Mouse (Mus musculus): Measurements from ENCODE around the gene Gpc6.

Gpc6 gene

DNA sequence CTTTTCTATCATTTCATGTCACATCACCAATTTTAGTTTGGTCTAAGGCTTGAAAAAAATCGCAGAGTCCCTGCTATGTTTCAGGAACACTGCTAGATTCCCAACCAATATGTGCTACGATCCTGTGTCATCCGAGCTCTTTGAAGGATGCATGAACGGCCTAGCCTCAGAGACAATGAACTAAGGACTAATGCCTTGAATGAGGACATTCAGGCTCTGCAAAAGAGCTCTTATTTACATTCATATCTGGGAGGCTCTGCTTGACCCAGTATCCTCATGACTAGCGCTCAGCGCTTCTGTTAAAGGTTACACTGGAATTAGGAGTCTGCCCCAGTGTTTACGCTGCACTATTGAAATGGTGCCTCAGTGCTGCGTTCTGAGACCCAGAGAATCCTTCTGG, 125.8 kb downstream of the Gpc6 start:
- no peak for ATAC-seq (ENCODE audit: insufficient number of reproducible peaks, low FRiP score, low TSS enrichment)

DNA sequence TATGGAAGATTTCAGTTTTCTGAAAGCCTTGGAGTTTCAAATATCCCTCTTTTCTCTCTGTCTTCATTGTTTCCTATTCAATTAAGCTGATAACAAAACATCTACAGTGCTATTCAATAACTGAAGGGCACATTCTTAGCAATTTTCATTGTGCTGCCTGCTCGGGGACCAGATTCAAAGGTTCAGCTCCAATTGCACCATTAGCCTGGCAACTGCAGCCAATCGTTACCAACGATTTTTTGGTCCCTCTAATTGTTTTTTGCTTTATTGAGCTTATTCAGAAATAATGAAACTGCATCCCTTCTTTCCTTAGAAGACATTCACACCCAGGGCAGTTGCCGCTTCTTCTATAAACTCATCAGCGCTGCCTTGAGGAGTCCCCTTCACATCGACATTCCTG, 128.2 kb downstream of the Gpc6 start:
- ATAC-seq (ENCODE audit: insufficient number of reproducible peaks, low FRiP score, low TSS enrichment): no peak

DNA sequence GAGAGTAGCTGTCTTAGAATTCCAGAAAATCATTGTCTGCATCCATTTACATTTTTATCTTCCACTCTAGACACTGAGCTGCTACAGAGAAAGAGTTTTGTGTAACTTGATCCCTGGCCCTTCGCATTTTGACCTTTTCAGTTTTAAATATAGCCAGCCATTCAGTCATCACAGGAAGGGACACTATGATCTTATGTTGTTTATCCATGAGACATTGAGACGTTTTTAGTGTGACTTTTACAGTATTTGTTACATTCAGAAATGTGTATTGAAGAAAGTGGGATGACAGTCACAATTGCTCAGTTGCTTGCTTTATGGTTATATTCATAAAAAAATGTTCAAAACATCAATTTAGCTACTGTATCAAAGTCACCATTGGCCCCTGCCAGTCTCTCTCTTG, 130.0 kb downstream of the Gpc6 start:
- no peak for ATAC-seq (ENCODE audit: insufficient number of reproducible peaks, low FRiP score, low TSS enrichment)

DNA sequence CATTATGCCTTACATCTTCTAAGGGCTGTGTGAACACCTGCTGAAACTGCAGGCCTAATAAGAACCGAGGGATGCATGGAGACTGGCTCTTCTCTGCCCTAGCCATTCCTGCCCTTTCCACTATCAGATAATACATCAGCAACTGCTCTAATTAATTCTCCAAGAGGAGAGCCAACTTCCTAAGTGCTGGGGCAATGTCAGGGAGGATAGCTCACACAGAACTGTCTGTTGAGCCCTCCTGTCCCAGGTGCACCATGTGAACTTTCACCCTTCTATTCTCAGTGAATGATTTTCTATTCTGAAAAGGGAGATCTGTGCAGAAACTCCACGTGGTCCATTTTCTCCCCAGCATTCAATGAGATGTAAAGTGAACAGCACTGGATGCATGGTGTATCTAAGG, 136.0 kb downstream of the Gpc6 start:
- no peak for ATAC-seq (ENCODE audit: insufficient number of reproducible peaks, low FRiP score, low TSS enrichment)

DNA sequence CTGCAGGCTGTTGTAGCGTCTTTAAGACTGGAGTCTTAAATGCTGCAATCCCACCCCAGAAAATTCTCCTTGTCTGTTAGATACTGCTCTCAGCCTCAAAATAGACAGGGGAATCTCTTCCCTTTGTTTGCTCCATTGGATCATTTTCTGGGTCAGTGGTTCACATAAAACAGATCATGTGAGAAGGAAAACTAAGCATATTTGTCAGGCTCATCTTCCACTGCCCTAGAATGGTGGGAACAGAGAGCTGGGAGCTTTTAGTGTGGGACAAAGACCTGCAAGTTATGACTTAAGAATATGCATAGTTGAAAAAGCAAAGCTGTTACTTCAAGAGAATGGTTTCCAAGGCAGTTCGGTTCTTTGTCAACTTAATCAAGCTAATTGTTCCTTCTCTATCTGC, 136.4 kb downstream of the Gpc6 start:
- ATAC-seq (ENCODE audit: insufficient number of reproducible peaks, low FRiP score, low TSS enrichment): no peak

DNA sequence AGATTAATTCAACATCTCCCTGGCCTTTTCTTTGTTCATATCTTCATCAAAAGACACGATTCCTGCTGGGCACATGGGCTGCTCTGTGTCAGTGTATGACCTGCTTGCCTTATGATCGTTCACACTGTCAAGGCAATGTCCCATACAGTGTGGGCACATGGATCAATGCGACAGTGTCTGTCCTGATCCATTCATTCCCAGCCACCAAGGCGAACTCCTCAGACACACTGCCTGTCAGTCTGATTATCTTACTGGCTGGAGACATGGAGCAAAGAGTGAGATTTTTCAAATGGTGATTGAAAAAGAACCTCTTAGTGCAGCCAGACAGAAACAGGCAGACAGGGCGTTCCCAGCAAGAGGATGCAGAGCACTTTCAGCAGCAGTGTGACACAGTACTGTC, 143.1 kb downstream of the Gpc6 start:
- no peak for ATAC-seq (ENCODE audit: insufficient number of reproducible peaks, low FRiP score, low TSS enrichment)

DNA sequence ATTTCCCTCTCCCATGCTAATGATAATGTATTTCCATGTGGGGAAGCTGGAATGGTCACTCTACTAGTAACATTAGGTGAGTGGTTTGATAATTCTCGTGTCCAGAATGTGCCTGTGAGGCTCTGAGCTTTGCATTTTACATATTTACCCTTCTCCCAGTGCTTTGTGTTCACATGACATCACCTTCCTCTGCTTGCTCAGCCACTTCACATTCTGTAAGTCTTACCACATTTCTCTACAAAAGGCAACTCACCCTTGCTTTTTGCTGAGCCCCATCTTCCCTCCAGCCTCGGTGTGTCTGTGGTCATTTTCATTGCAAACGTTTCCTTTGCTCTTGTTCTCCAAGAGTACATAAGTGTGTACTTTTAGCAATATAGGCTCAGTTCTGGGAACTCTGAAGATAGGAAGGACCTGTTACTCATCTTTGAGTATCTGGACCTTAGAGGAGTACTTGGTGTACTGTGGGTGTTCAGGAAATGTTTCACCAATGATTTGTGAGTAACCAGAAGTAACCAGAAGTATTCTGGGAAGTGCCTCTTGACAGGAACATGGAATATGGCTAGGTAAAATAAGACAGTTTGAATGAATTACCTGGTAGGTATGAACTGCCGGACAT, 145.5 kb downstream of the Gpc6 start:
- ATAC-seq (ENCODE audit: insufficient number of reproducible peaks, low FRiP score, low TSS enrichment): no peak

DNA sequence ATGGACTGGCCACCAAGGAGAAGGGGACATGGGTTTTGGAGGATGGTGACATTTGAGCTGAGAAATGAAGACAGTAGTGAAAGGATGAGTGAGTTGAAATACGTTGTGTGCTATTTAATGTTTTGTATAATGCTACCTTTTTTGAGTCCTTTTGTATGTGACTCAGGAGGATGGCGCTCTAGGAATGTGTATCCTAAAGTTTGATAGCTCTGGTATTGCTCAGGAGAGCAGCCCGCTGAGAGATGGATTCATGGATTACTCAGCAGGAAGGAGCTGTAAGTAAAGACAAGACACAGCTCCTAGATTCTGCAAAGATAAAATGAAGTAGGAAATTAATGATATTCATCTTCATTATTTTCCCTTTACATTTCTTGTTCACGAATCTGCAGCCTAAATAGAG, 168.5 kb downstream of the Gpc6 start:
- no peak for ATAC-seq (ENCODE audit: insufficient number of reproducible peaks, low FRiP score, low TSS enrichment)

DNA sequence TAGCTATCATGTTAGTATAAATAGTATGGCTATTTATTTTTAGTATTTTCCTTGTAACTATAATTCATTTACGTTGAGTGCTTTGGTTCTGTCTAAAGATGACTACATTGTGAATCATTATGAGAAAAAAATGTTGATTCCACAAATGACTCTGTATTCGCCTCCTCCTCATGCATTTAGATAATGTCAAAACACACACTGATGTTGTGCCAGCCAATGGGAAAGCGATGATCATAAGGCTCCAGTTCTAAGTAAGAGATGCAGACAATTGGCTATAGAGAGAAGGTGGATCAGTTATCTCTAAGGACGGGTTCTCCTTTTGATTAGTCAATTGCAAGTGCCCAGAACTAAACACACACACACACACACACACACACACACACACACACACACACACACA, 181.8 kb downstream of the Gpc6 start:
- no peak for ATAC-seq (ENCODE audit: insufficient number of reproducible peaks, low FRiP score, low TSS enrichment)

DNA sequence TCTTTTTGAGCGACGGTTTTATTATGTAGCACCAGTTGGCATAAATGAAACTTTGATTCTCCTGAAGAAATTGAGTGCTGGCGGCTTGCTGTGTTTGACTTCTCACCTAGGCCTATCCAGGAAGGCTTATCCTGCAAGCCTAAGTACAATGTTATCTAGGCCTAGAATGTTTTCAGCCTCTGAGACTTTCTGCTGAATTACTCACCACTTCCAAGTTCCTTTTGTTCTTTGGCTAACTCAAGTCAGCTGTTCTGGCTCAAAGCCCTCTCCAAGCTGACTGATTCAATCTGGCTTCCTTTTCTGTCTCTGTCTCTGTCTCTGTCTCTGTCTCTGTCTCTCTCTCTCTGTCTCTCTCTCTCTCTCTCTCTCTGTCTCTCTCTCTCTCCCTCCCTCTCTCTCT, 188.0 kb downstream of the Gpc6 start:
- ATAC-seq (ENCODE audit: insufficient number of reproducible peaks, low FRiP score, low TSS enrichment): no peak

DNA sequence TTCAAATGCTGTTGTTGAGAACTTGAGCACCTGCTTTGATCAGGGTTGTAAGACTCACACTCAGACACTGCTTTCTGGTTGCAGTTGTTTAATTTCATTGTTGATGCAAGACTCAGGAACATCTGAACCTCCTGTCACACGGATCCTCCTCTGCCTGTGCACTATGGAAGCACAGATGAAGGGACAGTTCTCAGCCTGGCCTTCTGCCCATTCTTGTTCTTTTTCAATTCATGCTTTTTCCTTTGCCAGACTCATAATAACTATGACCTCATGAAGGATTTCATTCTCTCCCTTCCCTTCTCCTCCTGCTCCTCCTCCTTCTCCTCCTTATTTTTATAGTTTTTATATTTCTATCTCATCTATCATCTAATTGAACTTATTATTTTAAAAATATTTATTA, 196.9 kb downstream of the Gpc6 start:
- no peak for ATAC-seq (ENCODE audit: insufficient number of reproducible peaks, low FRiP score, low TSS enrichment)

DNA sequence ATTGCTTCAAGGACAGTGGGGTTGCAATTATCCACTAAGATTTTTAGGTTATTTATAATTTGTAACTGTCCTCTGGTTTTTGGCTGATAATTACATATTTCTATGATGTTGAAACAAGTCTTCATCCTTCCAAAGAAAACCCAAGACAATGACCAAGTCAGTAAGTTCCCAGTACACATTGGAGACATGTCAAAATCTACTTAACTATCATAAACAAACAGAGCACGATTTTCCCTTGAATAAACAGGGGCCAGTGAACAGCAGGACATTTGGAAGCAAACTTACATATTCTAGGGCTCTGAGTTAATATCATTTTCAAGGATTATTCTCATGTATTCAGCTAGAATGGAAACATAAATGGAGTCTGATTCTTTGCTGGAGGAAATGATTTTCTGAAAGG, 205.2 kb downstream of the Gpc6 start:
- ATAC-seq (ENCODE audit: insufficient number of reproducible peaks, low FRiP score, low TSS enrichment): no peak

DNA sequence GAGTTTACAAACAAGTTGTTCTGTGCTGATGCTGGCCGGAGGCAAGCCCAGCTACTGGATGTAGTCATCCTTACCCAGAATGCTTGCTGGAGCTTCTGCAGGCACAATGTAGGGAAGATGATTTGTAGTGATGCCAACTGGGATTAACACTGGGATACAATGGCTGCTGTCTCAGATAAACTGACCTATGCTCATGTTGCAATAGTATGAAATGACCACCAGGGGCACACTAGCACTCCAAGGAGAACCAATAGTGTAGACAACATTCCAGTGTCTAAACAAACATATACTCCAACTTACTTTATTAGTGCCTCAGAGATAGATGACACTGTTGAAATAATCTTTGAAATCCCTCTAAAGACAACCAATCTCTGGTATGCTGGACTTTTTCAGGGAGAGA, 206.2 kb downstream of the Gpc6 start:
- ATAC-seq (ENCODE audit: insufficient number of reproducible peaks, low FRiP score, low TSS enrichment): no peak

DNA sequence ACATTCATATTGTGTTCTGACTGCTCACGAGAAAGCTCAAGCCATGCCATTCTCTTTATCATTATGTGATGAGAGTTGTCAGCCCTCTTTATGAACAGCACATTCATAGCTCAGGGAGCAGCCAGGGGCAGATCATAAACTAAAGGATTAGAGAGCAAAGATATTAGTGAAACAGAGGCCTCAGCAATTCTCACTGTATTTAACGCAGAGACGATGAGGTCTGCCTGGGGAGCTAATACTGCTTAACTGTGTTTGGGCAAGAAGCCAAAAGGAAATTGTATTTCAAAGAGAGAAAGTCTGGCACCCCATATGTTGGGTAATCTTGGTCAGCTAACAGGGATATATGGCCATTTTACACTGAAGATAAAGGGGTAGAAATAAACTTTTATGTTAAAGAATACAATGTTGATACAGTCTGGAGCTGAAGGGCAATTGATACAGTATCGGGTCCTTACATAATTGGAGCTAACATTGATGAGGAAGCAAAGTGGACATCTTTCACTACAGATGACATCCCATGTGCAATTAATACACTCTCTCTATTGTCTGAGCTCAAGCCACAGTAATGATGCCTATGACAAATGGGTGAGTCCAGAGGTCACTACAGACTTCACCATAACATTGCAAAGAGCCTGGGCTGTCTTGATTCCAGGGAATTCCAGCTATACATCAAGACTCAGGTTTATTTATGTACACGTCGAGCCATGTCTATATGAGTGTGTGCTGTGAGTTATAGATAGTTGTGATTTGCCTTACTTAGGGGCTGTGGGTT, 216.1 kb downstream of the Gpc6 start:
- no peak for ATAC-seq (ENCODE audit: insufficient number of reproducible peaks, low FRiP score, low TSS enrichment)

DNA sequence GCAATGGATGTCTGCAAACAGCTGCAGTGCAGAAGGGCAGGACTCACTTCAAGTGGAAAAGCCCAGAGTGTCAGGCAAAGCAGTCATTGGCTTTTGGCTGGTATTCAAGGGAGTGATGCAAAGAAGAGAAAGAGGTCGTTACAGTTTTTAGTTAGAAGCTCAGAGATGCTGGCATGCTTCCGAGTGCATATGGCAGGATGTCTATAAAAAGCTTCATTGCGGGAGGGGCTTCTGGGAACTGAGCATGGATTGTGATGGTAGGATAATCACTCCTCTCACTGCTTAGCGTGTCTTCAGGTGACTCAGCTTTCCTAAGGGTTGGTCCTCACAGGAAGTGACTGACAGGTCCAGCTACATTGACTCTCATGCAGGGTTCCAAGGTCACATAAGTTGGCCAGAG, 221.0 kb downstream of the Gpc6 start:
- ATAC-seq (ENCODE audit: insufficient number of reproducible peaks, low FRiP score, low TSS enrichment): no peak

DNA sequence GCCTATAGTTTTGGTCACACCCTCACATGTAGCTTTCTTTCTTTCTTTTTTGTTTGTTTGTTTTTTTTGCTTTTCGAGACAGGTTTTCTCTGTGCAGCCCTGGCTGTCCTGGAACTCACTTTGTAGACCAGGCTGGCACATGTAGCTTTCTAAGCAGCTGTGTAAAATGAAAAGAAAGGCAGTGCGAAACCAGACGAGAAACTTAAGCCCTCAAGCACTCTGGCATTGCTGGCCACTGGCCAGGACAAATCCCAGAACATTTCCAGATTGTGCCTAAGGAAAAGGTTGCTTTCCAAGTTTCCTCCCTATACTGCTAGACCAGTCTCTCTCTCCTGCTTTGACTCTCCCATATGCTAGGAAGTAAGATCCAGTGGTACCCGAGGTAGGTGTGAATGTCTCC, 221.6 kb downstream of the Gpc6 start:
- ATAC-seq (ENCODE audit: insufficient number of reproducible peaks, low FRiP score, low TSS enrichment): no peak

DNA sequence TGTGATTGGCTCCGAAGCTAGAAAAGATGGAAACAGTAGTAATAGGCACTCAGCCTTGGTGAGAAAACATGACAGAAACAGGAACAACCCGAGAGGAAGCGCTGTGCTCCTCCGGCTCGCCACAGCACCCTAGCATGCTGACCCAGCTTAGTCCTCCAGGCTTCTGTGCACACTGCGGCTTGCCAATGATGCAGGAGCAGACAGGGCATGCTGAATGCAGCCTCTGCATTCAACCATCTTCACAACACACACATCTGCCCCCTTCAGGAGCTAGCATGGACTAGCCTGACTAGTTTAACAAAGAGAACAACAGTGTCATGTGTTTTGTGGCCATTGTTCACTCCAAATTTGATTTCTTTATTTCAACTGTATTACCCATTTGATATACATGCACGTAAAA, 226.5 kb downstream of the Gpc6 start:
- no peak for ATAC-seq (ENCODE audit: insufficient number of reproducible peaks, low FRiP score, low TSS enrichment)

DNA sequence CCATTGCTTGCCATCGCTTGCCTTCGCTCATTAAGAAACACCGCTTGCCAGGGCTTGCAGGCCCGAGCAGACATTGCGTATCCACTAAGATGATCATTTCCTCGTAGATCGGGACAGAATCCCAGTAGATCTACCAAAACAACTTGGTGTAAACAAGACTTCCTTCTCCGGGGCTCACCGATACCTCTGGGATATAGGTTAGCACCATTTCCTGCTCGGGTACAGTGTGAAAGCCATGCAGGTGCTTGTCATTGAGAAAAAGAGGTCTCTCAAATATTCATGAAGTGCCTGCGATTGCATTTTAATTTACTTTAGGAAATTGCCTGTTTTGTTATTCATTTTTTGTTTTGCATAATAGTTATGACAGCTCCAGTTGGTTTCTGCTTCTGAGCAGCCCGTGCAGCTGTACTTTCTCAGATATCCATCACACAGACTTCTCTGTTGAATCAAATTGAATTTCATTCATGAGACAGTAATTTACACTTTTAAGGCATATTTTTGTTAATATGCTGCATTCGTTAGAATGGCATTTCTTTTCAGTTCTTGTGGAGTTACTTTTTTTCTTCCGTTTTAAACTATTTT, 230.9 kb downstream of the Gpc6 start:
- ATAC-seq (ENCODE audit: insufficient number of reproducible peaks, low FRiP score, low TSS enrichment): no peak

DNA sequence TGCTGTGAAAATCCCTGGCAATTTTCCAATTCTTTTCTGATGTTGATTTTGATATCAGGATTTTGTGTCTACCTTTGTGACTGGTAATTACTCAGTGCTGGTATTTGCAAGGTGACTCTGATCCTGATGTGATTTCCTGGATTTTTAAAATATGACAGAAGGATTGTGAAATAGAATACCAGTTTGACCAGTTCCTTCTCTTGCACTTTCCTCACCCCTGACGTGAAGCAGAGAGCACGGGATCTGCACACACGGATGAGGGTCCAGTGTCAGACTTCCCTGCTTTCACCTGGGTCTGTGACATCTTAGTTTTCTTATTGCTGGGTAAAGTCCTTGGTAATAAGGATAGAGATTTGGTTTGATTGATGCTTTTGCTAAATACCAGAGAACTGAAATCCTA, 232.3 kb downstream of the Gpc6 start:
- no peak for ATAC-seq (ENCODE audit: insufficient number of reproducible peaks, low FRiP score, low TSS enrichment)

DNA sequence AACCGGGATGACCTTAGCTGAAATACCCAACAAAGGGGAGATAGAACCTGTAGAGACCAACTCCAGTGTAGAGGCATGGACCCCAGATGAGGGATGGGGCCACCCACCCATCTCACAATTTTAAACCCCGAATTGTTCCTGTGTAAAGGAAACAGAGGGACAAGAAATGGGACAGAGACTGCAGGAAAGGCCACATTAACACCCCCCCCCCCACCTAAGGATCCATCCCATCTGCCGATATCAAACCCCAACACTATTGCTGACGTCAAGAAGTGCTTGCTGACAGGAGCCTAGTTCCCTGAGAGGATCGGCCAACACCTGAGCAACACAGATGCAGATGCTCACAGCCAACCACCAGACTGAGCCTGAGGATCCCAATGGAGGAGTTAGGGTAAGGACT, 241.2 kb downstream of the Gpc6 start:
- no peak for ATAC-seq (ENCODE audit: insufficient number of reproducible peaks, low FRiP score, low TSS enrichment)

DNA sequence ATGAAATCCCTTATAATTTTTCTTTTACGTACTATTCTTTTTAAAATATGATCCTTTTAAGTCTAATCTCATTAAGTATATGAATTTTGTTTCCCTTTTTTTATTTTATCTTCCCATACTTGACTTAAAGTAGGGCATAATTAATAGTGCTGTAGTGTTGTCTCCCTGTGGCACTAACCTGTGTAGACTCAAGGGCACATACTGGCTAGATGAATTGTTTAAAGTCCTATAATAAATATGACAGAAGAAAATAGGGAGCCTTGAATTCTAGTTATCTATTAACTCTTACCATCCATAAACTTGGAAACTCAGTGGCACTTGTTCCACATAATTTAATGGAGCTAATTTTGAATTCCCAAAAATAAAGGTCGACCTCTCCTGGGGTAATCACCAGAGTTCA, 268.2 kb downstream of the Gpc6 start:
- no peak for ATAC-seq (ENCODE audit: insufficient number of reproducible peaks, low FRiP score, low TSS enrichment)

DNA sequence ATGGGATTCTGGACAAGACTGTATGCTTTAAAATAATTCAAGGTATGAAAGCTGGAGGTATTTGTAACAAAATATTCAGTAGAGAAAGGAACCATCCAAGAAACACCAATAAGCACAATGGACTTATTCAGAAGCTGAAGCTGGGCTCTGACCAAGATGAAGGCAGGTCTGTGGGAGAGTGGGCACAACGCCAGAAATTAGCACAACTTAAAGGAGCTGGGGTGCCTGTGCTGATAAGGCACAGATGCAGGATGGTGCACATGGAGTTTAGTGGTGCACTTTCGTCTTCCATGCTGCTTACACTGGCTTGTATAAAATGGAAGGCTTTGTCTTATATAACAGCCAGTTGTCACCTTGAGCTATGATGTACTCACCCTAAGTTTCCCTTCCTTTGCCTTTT, 276.9 kb downstream of the Gpc6 start:
- no peak for ATAC-seq (ENCODE audit: insufficient number of reproducible peaks, low FRiP score, low TSS enrichment)

Data from cerebellum, adult (tissue).